Mouse (Mus musculus) C2C12 (cell line): ENCODE results near the gene Abcf3.

Source experiments
- CTCF ChIP-seq: IDR thresholded peaks from one replicate; pipeline ENCODE4 v1.5.1; 2011; ENCODE audit not compliant: control insufficient read depth, insufficient read depth, insufficient read length
- FOSL1 ChIP-seq: IDR thresholded peaks from one replicate; pipeline ENCODE4 v1.8.0; 2011; ENCODE audit warnings: mild to moderate bottlenecking, low read length; ENCODE audit not compliant: poor library complexity, insufficient read depth, severe bottlenecking
- MAX ChIP-seq: IDR thresholded peaks from one replicate; pipeline ENCODE4 v1.6.1; 2011; ENCODE audit warnings: mild to moderate bottlenecking, control low read depth
- MYOD1 ChIP-seq: IDR thresholded peaks from one replicate; pipeline ENCODE4 v1.6.1; 2011; ENCODE audit warnings: low read depth; ENCODE audit not compliant: control insufficient read depth, insufficient read length
- MYOG ChIP-seq: IDR thresholded peaks from one replicate; pipeline ENCODE4 v1.6.1; 2011; ENCODE audit not compliant: control insufficient read depth, insufficient read length; ENCODE audit errors: extremely low read depth
- USF1 ChIP-seq: IDR thresholded peaks from one replicate; pipeline ENCODE4 v1.6.1; 2011; ENCODE audit warnings: low read depth, mild to moderate bottlenecking, control low read depth, moderate library complexity

- TF ChIP-seq MAX (no peak), CTCF (no peak), MYOD1 (no peak), MYOG (no peak), USF1 (no peak), FOSL1 (no peak)
Observed at GRCm38 (mm10) chr16:20528779-20529178, 19.6 kb upstream of the Abcf3 start.
